Mouse (Mus musculus) stomach, embryonic 14.5 days (tissue): Measurements from ENCODE around the gene Rgs2. TPM values are rescaled to one million over a fixed set of nuclear protein-coding genes. Genes with fewer than 3 reads are reported as not detected.
A peak's percentile ranks its signal among the peaks of the same experiment; 100 is the strongest.

Experiments used
- ATAC-seq: fragments of 200-750 bp; cut with Nextera tagmentation; 2 replicates; pipeline ENCODE4 v1.8.0; 2017; ENCODE audit warnings: low read depth, moderate TSS enrichment; ENCODE audit not compliant: insufficient number of reproducible peaks, insufficient read depth, low FRiP score
- H3K27ac ChIP-seq: fragments of 300-500 bp; sonication (generic); 2 replicates; pipeline ENCODE4 v1.5.1; 2014; ENCODE audit warnings: mild to moderate bottlenecking, low read length, moderate library complexity, mixed read lengths
- H3K27me3 ChIP-seq: fragments of 300-500 bp; sonication (generic); 2 replicates; pipeline ENCODE4 v1.6.1; 2014; ENCODE audit warnings: low read length, control low read depth, mixed read lengths; ENCODE audit not compliant: control insufficient read depth, insufficient read depth
- H3K36me3 ChIP-seq: fragments of 300-500 bp; sonication (generic); 2 replicates; pipeline ENCODE4 v1.6.1; 2014; ENCODE audit warnings: mild to moderate bottlenecking, control low read depth, low read length, moderate library complexity, mixed read lengths; ENCODE audit not compliant: control insufficient read depth, insufficient read depth
- H3K4me1 ChIP-seq: fragments of 300-500 bp; sonication (generic); 2 replicates; pipeline ENCODE4 v1.6.1; 2014; ENCODE audit warnings: low read length, control low read depth, mixed read lengths; ENCODE audit not compliant: control insufficient read depth, insufficient read depth
- H3K4me2 ChIP-seq: fragments of 300-500 bp; sonication (generic); replicated peaks from 2 replicates; pipeline ENCODE4 v1.6.1; 2014; ENCODE audit warnings: low read depth, low read length, control low read depth
- H3K4me3 ChIP-seq: fragments of 300-500 bp; sonication (generic); 2 replicates; pipeline ENCODE4 v1.5.1; 2014; ENCODE audit warnings: low read depth, low read length, control low read depth
- H3K9ac ChIP-seq: fragments of 300-500 bp; sonication (generic); replicated peaks from 2 replicates; pipeline ENCODE4 v1.6.1; 2014; ENCODE audit warnings: low read depth, mild to moderate bottlenecking, control low read depth, low read length, moderate library complexity, mixed read lengths
- H3K9me3 ChIP-seq: fragments of 300-500 bp; sonication (generic); 2 replicates; pipeline ENCODE4 v1.6.1; 2016; ENCODE audit warnings: low read depth, low read length, control low read depth; ENCODE audit not compliant: control insufficient read depth
- WGBS: fragments of 180-500 bp; shearing (Covaris S2); extraction: QIAGEN DNeasy Blood & Tissue Kit; methylation state at CpG from one replicate; pipeline ENCODE4 v1.1.7; 2014; 5-methylcytosine and 5-hydroxymethylcytosine counted together
- polyA plus RNA-seq: library from polyadenylated mRNA; unstranded; fragments of >200 nt; fragmentation: Nextera tagmentation; extraction: Ambion mirVana; gene quantifications from 2 replicates; pipeline ENCODE4 v1.2.1, GENCODE M21; 2014

The Rgs2 gene
- polyA plus RNA-seq = 66.5 and 67.3 TPM in 2 replicates

DNA sequence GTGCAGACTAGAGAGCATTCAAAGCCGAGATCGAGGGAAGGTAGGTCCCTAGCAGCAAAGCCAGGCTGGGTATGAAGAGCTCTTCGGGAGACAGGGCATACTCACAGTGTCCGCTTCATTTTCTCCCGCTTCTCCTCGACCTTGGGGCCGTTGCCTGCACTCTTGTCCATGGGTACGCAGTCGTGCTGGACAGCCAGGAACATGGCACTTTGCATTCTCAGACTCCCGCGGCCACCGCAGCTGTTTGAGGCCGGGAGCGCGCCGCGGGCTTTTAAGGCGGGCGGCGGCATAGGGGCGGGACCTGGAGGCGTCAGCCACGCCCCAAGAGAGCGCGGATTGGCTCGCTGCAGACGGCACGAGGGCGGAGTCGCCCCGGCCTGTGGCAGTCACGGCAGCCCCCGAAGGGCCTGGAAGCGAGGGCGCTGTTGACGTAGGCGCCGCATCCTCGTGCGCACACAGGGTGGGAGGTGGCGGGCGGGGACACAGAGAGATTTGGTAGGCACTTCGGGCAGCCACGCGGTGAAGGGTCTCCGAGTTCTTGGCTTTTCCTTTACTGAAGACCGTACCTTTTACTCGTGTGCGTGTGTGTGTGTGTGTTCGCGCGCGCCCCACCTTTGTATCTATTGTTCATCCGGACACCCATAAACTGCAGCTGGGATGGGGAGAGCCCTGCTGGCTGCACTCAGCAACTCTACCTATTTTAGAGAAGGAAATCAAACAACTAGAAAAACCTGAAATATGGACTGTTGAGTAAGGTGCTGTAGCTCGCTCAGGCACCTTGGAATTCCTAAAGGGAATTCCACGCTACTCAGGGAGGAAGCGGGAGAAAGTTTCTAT lies at the start of gene Rgs2:
Gene Rgs2 (minus strand): TSS at position 258 of the 837 bp plus-strand sequence.
- H3K27ac ChIP-seq = 0 out of 2 replicates have a peak within 1 kb of the TSS, but pooled peaks have one; percentile 63
- H3K27me3 ChIP-seq = no peaks in the 10 kb centered on the region
- under 1% methylated on average over 57 of the region's 57 CpGs for WGBS
- peak within 1 kb of the TSS; percentile 73 for H3K4me2 ChIP-seq
- peak; percentile 99 for ATAC-seq
- H3K9me3 ChIP-seq = no peaks in the 10 kb centered on the region
- H3K4me3 ChIP-seq = peak within 1 kb of the TSS; percentile 63
- peaks cover 3% of the 10 kb centered on the region; the same call in 1 of the 2 replicates for H3K36me3 ChIP-seq
- H3K9ac ChIP-seq = peak within 1 kb of the TSS; percentile 48
- no peaks in the 10 kb centered on the region for H3K4me1 ChIP-seq

DNA sequence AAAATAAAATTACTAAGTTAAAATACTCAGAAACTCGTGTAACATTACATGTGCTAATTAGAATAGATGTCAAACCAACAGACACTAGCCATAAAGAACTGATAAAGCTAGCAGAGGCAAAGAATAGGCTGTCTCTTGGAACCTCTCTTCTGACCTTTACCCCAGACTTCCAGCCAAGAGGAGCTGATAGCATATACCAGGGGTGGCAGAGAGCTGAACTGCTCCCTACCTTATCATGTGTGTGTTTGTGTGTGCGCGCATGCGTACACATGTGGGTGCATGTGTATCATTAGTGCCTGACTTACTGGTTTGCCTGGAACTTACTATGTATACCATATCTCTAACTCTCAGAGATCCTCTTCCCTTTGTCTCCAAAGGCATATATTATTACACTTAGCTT lies 49.4 kb upstream of the Rgs2 start:
- H3K9ac ChIP-seq = no peak overlapping the region
- WGBS = 76% methylated on average over 4 of the region's 4 CpGs
- H3K36me3 ChIP-seq = no peaks in the 10 kb centered on the region
- no peak overlapping the region for H3K4me2 ChIP-seq
- no peaks in the 10 kb centered on the region for H3K4me1 ChIP-seq
- ATAC-seq = no peak
- H3K27ac ChIP-seq = no peak overlapping the region
- no peaks in the 10 kb centered on the region for H3K27me3 ChIP-seq
- no peak overlapping the region for H3K4me3 ChIP-seq
- no peaks in the 10 kb centered on the region for H3K9me3 ChIP-seq

DNA sequence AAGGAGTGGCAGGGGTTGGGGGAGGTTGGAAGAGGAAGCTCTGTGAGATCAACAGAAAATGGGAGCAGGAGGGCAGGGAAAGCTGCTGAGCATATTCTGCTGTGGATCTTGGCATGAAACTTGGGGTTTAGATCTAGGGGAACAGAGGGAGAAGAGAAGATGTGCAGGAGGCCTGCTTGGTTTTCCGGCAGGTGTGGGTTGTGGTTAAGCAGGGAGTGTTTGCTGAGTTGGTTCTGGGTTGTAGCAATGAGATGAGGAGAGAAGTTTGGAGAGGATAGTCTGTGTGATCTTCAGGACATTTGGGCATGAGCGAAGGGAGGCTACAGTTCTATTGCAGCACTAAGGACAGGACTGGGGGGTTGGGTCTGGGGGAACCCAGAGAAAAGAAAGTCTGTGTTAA lies 37.9 kb upstream of the Rgs2 start:
- no peaks in the 10 kb centered on the region for H3K4me1 ChIP-seq
- H3K4me2 ChIP-seq = no peak overlapping the region
- no peaks in the 10 kb centered on the region for H3K9me3 ChIP-seq
- H3K9ac ChIP-seq = no peak overlapping the region
- no peak for ATAC-seq
- H3K27me3 ChIP-seq = no peaks in the 10 kb centered on the region
- no peak overlapping the region for H3K4me3 ChIP-seq
- 85% methylated on average over 2 of the region's 2 CpGs for WGBS
- no peak overlapping the region for H3K27ac ChIP-seq
- H3K36me3 ChIP-seq = no peaks in the 10 kb centered on the region

DNA sequence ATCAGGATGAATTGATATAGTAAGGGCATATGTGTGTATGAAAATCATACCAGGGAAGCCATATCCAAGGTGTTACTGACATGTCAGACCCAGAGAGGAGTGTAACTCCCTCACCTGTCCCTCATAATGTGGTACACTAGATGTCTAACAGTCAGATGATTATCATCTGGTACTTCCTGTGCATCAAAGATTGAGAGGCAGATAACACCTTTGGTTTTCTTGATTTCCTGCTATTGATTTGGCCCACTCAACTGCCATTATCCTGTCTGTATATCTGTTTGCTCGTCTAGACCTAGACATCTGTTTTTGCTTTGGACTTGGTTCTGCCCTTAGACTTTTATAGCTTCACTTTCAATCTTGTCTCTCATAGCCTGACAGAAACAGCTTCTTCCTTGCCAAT lies 29.5 kb upstream of the Rgs2 start:
- Histone ChIP-seq H3K4me2 (no peak overlapping the region), H3K4me3 (no peak overlapping the region), H3K27ac (no peak overlapping the region), H3K4me1 (no peaks in the 10 kb centered on the region), H3K27me3 (no peaks in the 10 kb centered on the region), H3K9me3 (no peaks in the 10 kb centered on the region), H3K9ac (no peak overlapping the region), H3K36me3 (no peaks in the 10 kb centered on the region)
- 67% methylated on average over 1 of the region's 1 CpGs for WGBS
- no peak for ATAC-seq

DNA sequence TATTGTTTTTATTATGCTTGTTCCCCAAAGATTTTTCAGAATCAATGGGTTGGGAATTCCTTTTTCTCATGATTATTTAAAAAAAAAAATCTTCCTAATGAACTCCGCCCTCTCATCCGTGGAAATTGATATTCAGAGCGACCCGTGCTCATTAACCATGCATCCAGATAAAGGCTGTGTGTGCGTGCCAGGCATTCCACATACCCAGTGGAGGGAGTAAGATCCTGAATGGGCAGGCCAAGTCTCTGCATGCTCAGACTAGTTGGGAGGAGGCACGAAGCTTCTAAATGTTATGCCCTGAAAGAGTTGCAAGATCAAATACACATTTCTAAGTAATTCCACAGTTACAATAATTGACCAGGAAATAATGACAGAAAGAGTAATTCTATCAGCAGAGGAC lies 26.5 kb upstream of the Rgs2 start:
- H3K9ac ChIP-seq = no peak overlapping the region
- no peak overlapping the region for H3K4me2 ChIP-seq
- WGBS = 70% methylated on average over 6 of the region's 6 CpGs
- no peaks in the 10 kb centered on the region for H3K36me3 ChIP-seq
- H3K27me3 ChIP-seq = no peaks in the 10 kb centered on the region
- no peaks in the 10 kb centered on the region for H3K4me1 ChIP-seq
- H3K27ac ChIP-seq = no peak overlapping the region
- no peak for ATAC-seq
- H3K9me3 ChIP-seq = no peaks in the 10 kb centered on the region
- no peak overlapping the region for H3K4me3 ChIP-seq

DNA sequence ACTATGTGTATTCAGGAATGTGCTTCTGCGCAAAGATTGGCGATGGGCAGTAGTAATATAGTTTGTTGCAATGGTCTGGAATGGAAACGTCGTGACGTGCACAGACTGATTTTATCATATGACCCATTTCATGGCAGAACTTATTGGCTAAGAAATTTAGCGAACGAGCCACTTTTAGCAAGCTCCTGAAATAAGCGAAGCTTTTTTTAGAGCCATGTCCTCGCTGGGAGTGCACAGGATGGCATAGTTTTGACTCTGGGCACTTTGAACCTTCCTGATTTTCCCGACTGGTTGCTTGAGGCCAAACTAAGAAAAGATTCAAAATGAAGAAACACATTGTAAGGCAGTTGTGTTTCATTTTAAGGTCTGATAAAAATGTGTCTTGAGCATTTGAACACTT lies 25.7 kb upstream of the Rgs2 start:
- H3K27ac ChIP-seq = no peak overlapping the region

DNA sequence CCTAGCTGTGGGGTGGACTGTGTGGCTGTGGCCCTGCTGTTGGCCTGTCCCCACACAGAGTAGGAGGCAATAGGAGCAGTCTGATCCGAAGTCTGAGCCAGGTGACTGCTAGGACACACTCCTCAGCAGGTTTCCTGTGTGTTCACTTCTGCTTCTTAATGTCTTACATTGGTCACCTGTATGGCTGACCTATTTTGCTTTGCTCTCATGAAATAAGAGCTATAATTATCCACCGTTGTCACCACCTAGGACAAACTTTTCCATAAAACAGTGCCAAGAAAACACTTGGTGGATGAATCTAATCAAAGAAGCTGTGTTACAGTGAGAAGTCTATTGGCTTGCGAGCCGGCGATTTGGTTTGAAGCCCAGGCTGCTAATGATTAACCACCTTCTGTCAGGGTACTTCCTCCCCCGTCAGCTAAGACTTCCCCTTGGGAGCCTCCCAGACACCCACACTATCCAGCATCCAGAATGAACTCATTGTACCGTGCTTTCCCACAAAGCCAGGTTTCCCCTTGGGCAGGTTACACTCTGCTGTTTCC lies 14.5 kb upstream of the Rgs2 start:
- no peak for ATAC-seq
- Histone ChIP-seq H3K4me1 (no peaks in the 10 kb centered on the region), H3K36me3 (no peaks in the 10 kb centered on the region), H3K9ac (no peak overlapping the region), H3K4me2 (no peak overlapping the region), H3K9me3 (no peaks in the 10 kb centered on the region), H3K4me3 (no peak overlapping the region), H3K27me3 (no peaks in the 10 kb centered on the region), H3K27ac (no peak overlapping the region)
- WGBS = 49% methylated on average over 7 of the region's 7 CpGs

More for the DNA sequence above, 25.7 kb upstream of the Rgs2 start:
- H3K4me3 ChIP-seq = no peak overlapping the region
- no peaks in the 10 kb centered on the region for H3K27me3 ChIP-seq
- no peaks in the 10 kb centered on the region for H3K36me3 ChIP-seq
- H3K9me3 ChIP-seq = no peaks in the 10 kb centered on the region
- no peak overlapping the region for H3K9ac ChIP-seq
- H3K4me2 ChIP-seq = no peak overlapping the region
- ATAC-seq = no peak
- WGBS = 91% methylated on average over 10 of the region's 10 CpGs
- H3K4me1 ChIP-seq = no peaks in the 10 kb centered on the region

DNA sequence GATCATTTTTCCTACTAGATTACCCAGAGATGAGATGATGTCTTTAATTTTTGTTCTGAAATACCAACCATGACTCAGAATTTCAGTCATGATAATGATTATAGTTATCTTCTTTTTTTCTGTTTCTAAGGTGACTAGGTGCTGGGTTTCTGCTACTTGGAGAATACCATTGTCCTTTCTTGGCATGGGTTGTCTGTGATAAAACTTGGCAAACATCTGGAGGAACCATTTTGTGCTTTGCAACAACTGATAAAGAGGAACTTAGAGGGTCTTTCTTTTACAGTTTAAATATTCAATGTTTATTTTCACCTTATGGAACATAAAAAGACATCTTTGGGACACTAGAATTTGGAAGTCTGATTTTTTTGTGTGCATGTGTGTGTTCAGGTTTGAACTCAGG lies 10.0 kb upstream of the Rgs2 start:
- no peaks in the 10 kb centered on the region for H3K9me3 ChIP-seq
- H3K9ac ChIP-seq = no peak overlapping the region
- no peaks in the 10 kb centered on the region for H3K36me3 ChIP-seq
- H3K27ac ChIP-seq = no peak overlapping the region
- H3K27me3 ChIP-seq = no peaks in the 10 kb centered on the region
- no peak overlapping the region for H3K4me2 ChIP-seq
- H3K4me1 ChIP-seq = no peaks in the 10 kb centered on the region
- H3K4me3 ChIP-seq = no peak overlapping the region
- no peak for ATAC-seq
